Mouse (Mus musculus): ENCODE data around the gene Banp. TPM values are rescaled to one million over a fixed set of nuclear protein-coding genes. Genes with fewer than 3 reads are reported as not detected.

The Banp gene
- polyA plus RNA-seq, 1 experiment from 2014 or later: 43.8 TPM

DNA sequence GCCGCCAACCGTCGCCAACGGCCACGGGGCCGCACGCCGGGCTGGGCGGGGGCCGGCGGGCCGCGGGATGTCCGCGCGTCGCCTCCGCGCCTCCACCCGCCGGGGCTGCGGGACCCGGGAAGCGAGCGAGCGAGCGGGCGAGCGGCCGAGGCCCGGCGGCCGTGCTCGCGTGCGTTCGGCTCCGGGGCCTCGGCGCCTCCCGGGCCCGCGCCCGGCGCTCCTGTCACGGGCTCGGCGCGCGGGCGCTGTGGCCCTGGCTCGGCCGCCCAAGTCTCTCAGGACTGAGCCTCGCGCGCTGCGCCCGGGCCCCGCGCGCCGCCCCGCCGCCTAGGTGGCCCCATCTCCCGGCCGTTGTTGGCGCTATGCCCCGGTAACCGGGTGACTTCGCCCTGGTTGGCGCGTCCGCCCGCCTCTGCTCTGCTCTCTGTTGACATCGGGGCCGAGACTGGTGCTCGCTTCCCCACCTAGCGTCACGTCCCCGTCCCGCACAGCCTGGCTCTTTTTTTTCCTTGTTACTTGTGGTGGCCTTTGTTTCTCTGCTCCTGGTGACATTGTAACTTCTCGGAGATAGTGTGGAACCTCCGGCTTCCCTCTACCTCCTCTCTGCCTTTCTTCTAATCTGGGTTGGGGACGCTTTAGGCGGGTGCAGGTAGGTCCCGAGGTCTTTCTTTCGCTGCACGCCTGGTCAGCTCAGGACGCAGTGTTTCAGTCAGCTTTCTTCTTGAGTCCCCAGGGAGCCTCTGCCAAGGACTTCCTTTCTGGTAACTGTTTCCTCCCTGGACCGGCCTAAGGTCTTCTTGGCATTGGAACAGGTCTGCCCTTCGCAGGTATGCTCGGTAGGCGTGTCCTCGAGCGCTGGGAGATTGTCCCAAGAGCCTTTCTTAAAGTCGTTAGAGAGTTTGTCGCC lies 1.5 kb downstream of the Banp start:
- peak overlapping the region; percentile 95 for H3K4me3 ChIP-seq (ENCODE audit: low read depth, low read length)
- peaks cover 38% of the 10 kb centered on the region for H3K36me3 ChIP-seq (ENCODE audit: insufficient read depth)
- H3K9me3 ChIP-seq (ENCODE audit: low read depth, low read length): no peaks in the 10 kb centered on the region
- DNase-seq: peak; percentile 74
- peak; percentile 31 for TF ChIP-seq CTCF (IDR thresholded peaks at IDR 0.05; ENCODE audit: low read depth)
- WGBS: under 1% methylated on average over 86 of the region's 97 CpGs
- H3K27me3 ChIP-seq (ENCODE audit: insufficient read depth, low read length): no peaks in the 10 kb centered on the region
- peak; percentile 3 for ATAC-seq (ENCODE audit: insufficient read depth)
- H3K27ac ChIP-seq (ENCODE audit: low read depth): peak overlapping the region; percentile 96
- peak overlapping the region; percentile 80 for H3K4me2 ChIP-seq
- H3K9ac ChIP-seq: peak overlapping the region; percentile 98
- H3K4me1 ChIP-seq (ENCODE audit: insufficient read depth): peaks cover 26% of the 10 kb centered on the region

DNA sequence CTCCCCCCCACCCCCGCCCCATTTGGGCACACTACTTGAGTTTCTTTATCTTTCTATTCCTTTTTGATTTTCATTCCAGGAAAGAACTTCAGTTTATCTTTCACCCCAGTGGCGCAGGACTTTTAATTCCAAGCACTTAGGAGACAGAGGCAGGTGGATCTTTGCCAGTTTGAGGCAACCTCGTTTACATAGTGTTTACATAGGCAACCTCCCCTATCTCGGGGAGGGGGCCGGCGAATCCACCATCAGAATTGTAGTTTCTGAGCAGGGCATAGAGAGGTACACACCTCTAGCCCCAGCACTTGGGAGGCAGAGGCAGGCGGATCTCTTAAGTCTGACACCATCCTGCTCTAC lies 2.1 kb downstream of the Banp start:
- H3K9me3 ChIP-seq (ENCODE audit: low read depth, low read length): no peaks in the 10 kb centered on the region
- DNase-seq: no peak
- H3K36me3 ChIP-seq (ENCODE audit: insufficient read depth): peaks cover 42% of the 10 kb centered on the region
- no peak for TF ChIP-seq CTCF (IDR thresholded peaks at IDR 0.05; ENCODE audit: low read depth)
- H3K4me1 ChIP-seq (ENCODE audit: insufficient read depth): peaks cover 26% of the 10 kb centered on the region
- H3K4me2 ChIP-seq: peak overlapping the region; percentile 80
- no peaks in the 10 kb centered on the region for H3K27me3 ChIP-seq (ENCODE audit: insufficient read depth, low read length)
- H3K4me3 ChIP-seq (ENCODE audit: low read depth, low read length): peak overlapping the region; percentile 95
- no peak for ATAC-seq (ENCODE audit: insufficient read depth)
- H3K27ac ChIP-seq (ENCODE audit: low read depth): peak overlapping the region; percentile 96; the same call in 1 of the 2 replicates
- peak overlapping the region; percentile 98 for H3K9ac ChIP-seq
- 21% methylated on average over 7 of the region's 7 CpGs for WGBS

- TF ChIP-seq CTCF (IDR thresholded peaks at IDR 0.05; ENCODE audit: low read depth): no peak
- Histone ChIP-seq H3K9ac (peak overlapping the region; percentile 3; the same call in 1 of the 2 replicates), H3K27ac (ENCODE audit: low read depth) (no peak overlapping the region), H3K4me1 (ENCODE audit: insufficient read depth) (peaks cover 24% of the 10 kb centered on the region), H3K9me3 (ENCODE audit: low read depth, low read length) (no peaks in the 10 kb centered on the region), H3K27me3 (ENCODE audit: insufficient read depth, low read length) (no peaks in the 10 kb centered on the region), H3K4me3 (ENCODE audit: low read depth, low read length) (peak overlapping the region; percentile 95), H3K4me2 (peak overlapping the region; percentile 80), H3K36me3 (ENCODE audit: insufficient read depth) (peaks cover 42% of the 10 kb centered on the region)
- ATAC-seq (ENCODE audit: insufficient read depth) (no peak), DNase-seq (no peak)
Observed at GRCm38 (mm10) chr8:121952122-121952521, 2.6 kb downstream of the Banp start.

- peaks cover 20% of the 10 kb centered on the region for H3K4me1 ChIP-seq (ENCODE audit: insufficient read depth)
- peaks cover 42% of the 10 kb centered on the region for H3K36me3 ChIP-seq (ENCODE audit: insufficient read depth)
- H3K27me3 ChIP-seq (ENCODE audit: insufficient read depth, low read length): no peaks in the 10 kb centered on the region
- WGBS: 89% methylated on average over 7 of the region's 7 CpGs
- no peak overlapping the region for H3K27ac ChIP-seq (ENCODE audit: low read depth)
- DNase-seq: no peak
- ATAC-seq (ENCODE audit: insufficient read depth): no peak
- H3K9me3 ChIP-seq (ENCODE audit: low read depth, low read length): no peaks in the 10 kb centered on the region
- no peak overlapping the region for H3K9ac ChIP-seq
- H3K4me3 ChIP-seq (ENCODE audit: low read depth, low read length): no peak overlapping the region; the same call in 1 of the 2 replicates
- no peak for TF ChIP-seq CTCF (IDR thresholded peaks at IDR 0.05; ENCODE audit: low read depth)
- peak overlapping the region; percentile 80 for H3K4me2 ChIP-seq
Observed at GRCm38 (mm10) chr8:121952800-121953199, 3.2 kb downstream of the Banp start.

DNA sequence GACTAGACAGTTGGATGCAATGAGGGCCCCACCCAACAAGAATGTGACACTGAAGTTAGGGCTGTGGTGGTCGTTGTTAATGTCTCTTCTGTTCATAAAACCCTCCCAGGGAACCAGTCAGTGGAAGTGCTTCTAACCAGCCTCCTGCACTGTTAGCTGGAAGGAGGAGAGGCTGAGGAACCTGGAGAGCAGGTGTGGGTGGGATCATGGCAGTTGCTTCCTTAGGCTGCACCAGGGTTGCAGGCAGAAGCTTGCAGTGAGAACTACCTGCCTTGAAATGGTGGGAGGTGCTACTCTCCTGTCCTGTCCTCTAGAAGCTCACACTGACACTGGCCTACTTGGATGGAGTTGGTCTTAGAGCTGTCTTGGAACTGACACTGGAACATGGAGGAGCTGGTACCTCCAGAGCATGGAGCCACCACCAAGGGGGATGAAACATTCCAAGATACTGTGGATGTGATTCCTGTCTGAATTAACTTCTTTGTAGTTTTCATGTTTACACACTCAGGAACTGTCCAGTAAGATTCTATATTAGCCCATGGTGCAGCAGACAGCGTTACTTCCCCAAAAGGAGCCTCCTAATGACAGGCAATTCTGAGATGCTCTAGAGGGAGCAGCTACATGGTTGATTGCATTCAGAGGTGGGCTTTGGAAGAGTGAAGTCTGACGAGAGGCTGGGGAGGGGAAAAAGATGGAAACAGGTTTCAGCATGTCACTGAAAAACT lies 4.4 kb downstream of the Banp start:
- H3K4me1 ChIP-seq (ENCODE audit: insufficient read depth): peaks cover 12% of the 10 kb centered on the region; the same call in 1 of the 2 replicates
- TF ChIP-seq CTCF (IDR thresholded peaks at IDR 0.05; ENCODE audit: low read depth): no peak
- H3K27ac ChIP-seq (ENCODE audit: low read depth): no peak overlapping the region
- 69% methylated on average over 3 of the region's 3 CpGs for WGBS
- no peak overlapping the region for H3K4me3 ChIP-seq (ENCODE audit: low read depth, low read length)
- H3K9ac ChIP-seq: no peak overlapping the region
- H3K27me3 ChIP-seq (ENCODE audit: insufficient read depth, low read length): no peaks in the 10 kb centered on the region
- ATAC-seq (ENCODE audit: insufficient read depth): no peak
- no peaks in the 10 kb centered on the region for H3K9me3 ChIP-seq (ENCODE audit: low read depth, low read length)
- peaks cover 42% of the 10 kb centered on the region for H3K36me3 ChIP-seq (ENCODE audit: insufficient read depth)
- H3K4me2 ChIP-seq: no peak overlapping the region
- DNase-seq: no peak

- H3K27ac ChIP-seq (ENCODE audit: low read depth): no peak overlapping the region
Observed at GRCm38 (mm10) chr8:121954981-121955555, 5.5 kb downstream of the Banp start.

More at GRCm38 (mm10) chr8:121954981-121955555, 5.5 kb downstream of the Banp start:
- no peak for TF ChIP-seq CTCF (IDR thresholded peaks at IDR 0.05; ENCODE audit: low read depth)
- no peak overlapping the region for H3K9ac ChIP-seq
- ATAC-seq (ENCODE audit: insufficient read depth) (no peak), DNase-seq (no peak)
- H3K36me3 ChIP-seq (ENCODE audit: insufficient read depth): peaks cover 42% of the 10 kb centered on the region
- no peak overlapping the region for H3K4me2 ChIP-seq
- H3K4me3 ChIP-seq (ENCODE audit: low read depth, low read length): no peak overlapping the region
- peaks cover 12% of the 10 kb centered on the region; the same call in 1 of the 2 replicates for H3K4me1 ChIP-seq (ENCODE audit: insufficient read depth)
- no peaks in the 10 kb centered on the region for H3K27me3 ChIP-seq (ENCODE audit: insufficient read depth, low read length)
- H3K9me3 ChIP-seq (ENCODE audit: low read depth, low read length): no peaks in the 10 kb centered on the region
- 51% methylated on average over 10 of the region's 10 CpGs for WGBS

All from lung, embryonic 14.5 days (tissue).